Mouse (Mus musculus) embryonic stem cell, embryonic (primary cell): ENCODE measurements at regions not wholly inside any gene's neighbourhood (a gene's known extent, or its start where the extent isn't known, plus 50 kb on each side); places are given as distances from the start of the nearest gene placed in this dataset.

ENCODE experiments used
- CTCF ChIA-PET, 4 experiments: fragments of 300-600 bp in 2 of 4; fragments of 350-600 bp in 2 of 4; sonication (Branson Sonifier 250); formaldehyde crosslinking; loops; one replicate each; lab custom pipeline; 2022; ENCODE audit warnings: inconsistent platforms in 2 of 4; lab: Charles Lee
- POLR2A ChIA-PET, 4 experiments: fragments of 300-600 bp in 2 of 4; fragments of 350-600 bp in 2 of 4; sonication (Branson Sonifier 250); formaldehyde crosslinking; loops; one replicate each; lab custom pipeline; 2022; ENCODE audit warnings: antibody characterized with exemption in 4 of 4, inconsistent platforms in 1 of 4; lab: Charles Lee

- POLR2A ChIA-PET: no interaction called here
- CTCF ChIA-PET: interaction anchor here (0.6 to 2.2 kb wide), 13 partner anchors 10 to 1254 kb away, joined by 3 to 11 read pairs (median 4); no protein-coding TSS in a partner anchor
Measured at GRCm38 (mm10) chr4:127809006-127809405, 161.7 kb downstream of the CK137956 start.

GRCm38 (mm10) chr4:127789206-127789605 lies 181.5 kb downstream of the CK137956 start:
- POLR2A ChIA-PET: interaction anchor here in 1 of 4 experiments (0.6 to 1.0 kb wide), 3 partner anchors 10 to 334 kb away, joined by 3 to 4 read pairs (median 3); no protein-coding TSS in a partner anchor

GRCm38 (mm10) chr4:127785786-127786185 lies 185.0 kb downstream of the CK137956 start:
- POLR2A ChIA-PET: interaction anchor here in 1 of 4 experiments (1.0 kb wide), 1 partner anchor 20 kb away, joined by 3 read pairs; no protein-coding TSS in a partner anchor
- CTCF ChIA-PET: interaction anchor here in 1 of 4 experiments (0.5 kb wide), 1 partner anchor 620 kb away, joined by 3 read pairs; no protein-coding TSS in a partner anchor

More at GRCm38 (mm10) chr4:127789206-127789605, 181.5 kb downstream of the CK137956 start:
- CTCF ChIA-PET: interaction anchor here in 2 of 4 experiments (0.6 to 0.9 kb wide), 2 partner anchors 30 to 784 kb away, joined by 3 read pairs; no protein-coding TSS in a partner anchor

GRCm38 (mm10) chr4:127771966-127772500 lies 198.7 kb downstream of the CK137956 start:
- ChIA-PET CTCF (no interaction called here), POLR2A (no interaction called here)

- CTCF ChIA-PET: interaction anchor here in 1 of 4 experiments (0.6 kb wide), 1 partner anchor 1678 kb away, joined by 3 read pairs; no protein-coding TSS in a partner anchor
Measured at GRCm38 (mm10) chr4:127763736-127764135, 207.0 kb downstream of the CK137956 start.

GRCm38 (mm10) chr4:127758961-127759360 lies 211.8 kb downstream of the CK137956 start:
- POLR2A ChIA-PET: no interaction called here
- CTCF ChIA-PET: no interaction called here

More at GRCm38 (mm10) chr4:127763736-127764135, 207.0 kb downstream of the CK137956 start:
- POLR2A ChIA-PET: no interaction called here

- POLR2A ChIA-PET: no interaction called here
Measured at GRCm38 (mm10) chr4:127756238-127756637, 214.5 kb downstream of the CK137956 start.

GRCm38 (mm10) chr4:127750781-127751180 lies 220.0 kb downstream of the CK137956 start:
- ChIA-PET CTCF (no interaction called here), POLR2A (no interaction called here)

More at GRCm38 (mm10) chr4:127756238-127756637, 214.5 kb downstream of the CK137956 start:
- CTCF ChIA-PET: no interaction called here

GRCm38 (mm10) chr4:127747876-127748275 lies 222.9 kb downstream of the CK137956 start:
- POLR2A ChIA-PET: interaction anchor here in 1 of 4 experiments (0.8 kb wide), 1 partner anchor 26 kb away, joined by 3 read pairs; no protein-coding TSS in a partner anchor
- CTCF ChIA-PET: no interaction called here

GRCm38 (mm10) chr4:127736781-127737180 lies 234.0 kb downstream of the CK137956 start:
- POLR2A ChIA-PET: interaction anchor here in 1 of 4 experiments (0.5 to 1.1 kb wide), 2 partner anchors 13 to 363 kb away, joined by 3 to 4 read pairs; no protein-coding TSS in a partner anchor
- CTCF ChIA-PET: no interaction called here

GRCm38 (mm10) chr4:127736151-127736550 lies 234.6 kb downstream of the CK137956 start:
- ChIA-PET CTCF (interaction anchor here in 1 of 4 experiments (0.7 kb wide), 1 partner anchor 707 kb away, joined by 3 read pairs; no protein-coding TSS in a partner anchor), POLR2A (interaction anchor here in 1 of 4 experiments (0.5 to 1.1 kb wide), 2 partner anchors 12 to 364 kb away, joined by 3 to 4 read pairs; no protein-coding TSS in a partner anchor)

GRCm38 (mm10) chr4:127734641-127735040 lies 236.1 kb downstream of the CK137956 start:
- POLR2A ChIA-PET: interaction anchor here in 1 of 4 experiments (0.7 kb wide), 1 partner anchor 26 kb away, joined by 3 read pairs; no protein-coding TSS in a partner anchor

GRCm38 (mm10) chr4:127718661-127719060 lies 252.1 kb downstream of the CK137956 start:
- ChIA-PET POLR2A (no interaction called here), CTCF (no interaction called here)

More at GRCm38 (mm10) chr4:127734641-127735040, 236.1 kb downstream of the CK137956 start:
- CTCF ChIA-PET: no interaction called here

GRCm38 (mm10) chr4:127712274-127712673 lies 258.5 kb downstream of the CK137956 start:
- ChIA-PET CTCF (no interaction called here), POLR2A (no interaction called here)

- ChIA-PET POLR2A (no interaction called here), CTCF (interaction anchor here in 2 of 4 experiments (0.6 to 0.8 kb wide), 2 partner anchors 18 to 286 kb away, joined by 3 to 5 read pairs; no protein-coding TSS in a partner anchor)
Measured at GRCm38 (mm10) chr4:127710816-127711215, 259.9 kb downstream of the CK137956 start.

GRCm38 (mm10) chr4:127709746-127710145 lies 261.0 kb downstream of the CK137956 start:
- CTCF ChIA-PET: interaction anchor here in 1 of 4 experiments (1.0 kb wide), 1 partner anchor 29 kb away, joined by 3 read pairs; no protein-coding TSS in a partner anchor
- POLR2A ChIA-PET: no interaction called here

GRCm38 (mm10) chr4:127708186-127708585 lies 262.6 kb downstream of the CK137956 start:
- POLR2A ChIA-PET: no interaction called here
- CTCF ChIA-PET: no interaction called here

- POLR2A ChIA-PET: no interaction called here
- CTCF ChIA-PET: no interaction called here
Measured at GRCm38 (mm10) chr4:127707126-127707525, 263.6 kb downstream of the CK137956 start.

GRCm38 (mm10) chr4:127701651-127702050 lies 269.1 kb downstream of the CK137956 start:
- ChIA-PET POLR2A (no interaction called here), CTCF (no interaction called here)

- CTCF ChIA-PET: interaction anchor here in 1 of 4 experiments (1.3 kb wide), 1 partner anchor 77 kb away, joined by 3 read pairs; no protein-coding TSS in a partner anchor
Measured at GRCm38 (mm10) chr4:127689986-127690385, 280.8 kb downstream of the CK137956 start.

More at GRCm38 (mm10) chr4:127689986-127690385, 280.8 kb downstream of the CK137956 start:
- POLR2A ChIA-PET: no interaction called here
